Mouse (Mus musculus) thymus, adult 2 months (tissue): ENCODE measurements around the gene Rsph10b.

ENCODE experiments used
- CTCF ChIP-seq: fragments of 200-500 bp; IDR thresholded peaks from 2 replicates; pipeline ENCODE4 v1.5.1; 2012; ENCODE audit warnings: mild to moderate bottlenecking, control low read depth, low read length, moderate library complexity, borderline replicate concordance; ENCODE audit not compliant: control insufficient read depth, poor library complexity, insufficient read depth; ENCODE audit errors: extremely low read depth
- POLR2A ChIP-seq: fragments of 200-500 bp; IDR thresholded peaks from 2 replicates; pipeline ENCODE4 v1.6.1; 2012; ENCODE audit warnings: mild to moderate bottlenecking, low read length, control low read depth, moderate library complexity; ENCODE audit not compliant: control insufficient read depth, poor library complexity, insufficient read depth; ENCODE audit errors: extremely low read depth

GRCm38 (mm10) chr5:144015312-144015650, 82.4 kb downstream of the Rsph10b start:
- no peak for TF ChIP-seq CTCF
- TF ChIP-seq POLR2A: no peak
